Mouse (Mus musculus): ENCODE measurements at regions not wholly inside any gene's neighbourhood (a gene's known extent, or its start where the extent isn't known, plus 50 kb on each side); places are given as distances from the start of the nearest gene placed in this dataset.

DNA sequence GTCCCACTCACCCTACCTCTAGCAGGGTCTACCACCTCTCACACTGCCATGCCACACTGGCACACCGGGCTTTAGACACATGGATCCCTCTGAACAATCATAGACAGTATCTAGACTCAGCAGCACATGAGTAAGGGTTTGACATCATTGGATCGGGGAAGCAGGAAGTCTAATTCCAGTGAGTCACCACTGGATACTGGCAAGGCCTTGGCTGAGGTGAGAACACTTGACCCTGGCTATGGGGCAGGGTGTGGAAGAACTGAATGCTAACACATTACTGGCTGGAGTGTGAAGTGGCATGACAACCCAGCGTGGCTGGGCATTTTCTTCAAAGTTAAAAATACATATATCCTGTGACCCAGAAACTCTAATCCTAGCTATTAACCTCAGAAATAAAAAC, 114.4 kb downstream of the H2afy start:
- in situ Hi-C loops (cut with MboI, MseI) = no loop called here

DNA sequence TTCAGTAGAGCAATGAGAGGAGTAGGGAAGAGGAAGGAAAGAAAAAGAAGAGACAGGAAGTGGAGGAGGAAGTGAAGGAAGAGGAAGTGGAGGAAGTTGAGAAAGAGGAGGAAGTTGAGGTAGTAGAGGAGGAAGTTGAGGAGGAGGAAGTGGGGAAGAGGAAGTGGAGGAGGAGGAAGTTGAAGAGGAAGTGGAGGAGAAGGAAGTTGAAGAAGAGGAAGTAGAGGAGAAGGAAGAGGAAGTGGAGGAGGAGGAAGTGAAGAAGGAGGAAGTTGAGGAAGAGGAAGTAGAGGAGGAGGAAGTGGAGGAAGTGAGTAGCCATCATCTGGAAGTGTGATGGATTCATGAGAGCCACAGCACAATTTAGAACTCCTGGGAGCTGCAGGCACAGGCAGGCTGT, 122.2 kb downstream of the H2afy start:
- in situ Hi-C loops (cut with MboI, MseI) = no loop called here

DNA sequence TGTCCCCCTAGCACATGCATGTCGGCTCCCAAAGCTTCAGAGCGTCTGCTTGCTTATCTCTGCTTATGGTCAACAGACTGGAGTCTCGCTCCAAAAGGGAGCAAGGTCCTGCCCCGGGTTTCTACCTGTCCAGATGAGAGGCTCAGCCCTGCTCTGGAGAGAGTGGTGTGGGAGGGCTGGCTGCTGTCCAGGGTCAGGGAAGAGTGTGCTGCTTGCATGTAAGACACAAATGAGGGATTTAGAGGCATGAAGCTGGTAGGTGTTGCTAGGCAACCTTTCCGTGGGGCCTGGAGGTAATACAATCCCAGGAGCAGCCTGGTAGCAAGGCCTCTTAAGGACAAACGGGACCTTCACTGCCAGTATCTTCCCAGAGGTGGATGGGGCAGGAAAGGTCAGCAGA, 125.7 kb downstream of the H2afy start:
- in situ Hi-C loops (cut with MboI, MseI) = no loop called here

DNA sequence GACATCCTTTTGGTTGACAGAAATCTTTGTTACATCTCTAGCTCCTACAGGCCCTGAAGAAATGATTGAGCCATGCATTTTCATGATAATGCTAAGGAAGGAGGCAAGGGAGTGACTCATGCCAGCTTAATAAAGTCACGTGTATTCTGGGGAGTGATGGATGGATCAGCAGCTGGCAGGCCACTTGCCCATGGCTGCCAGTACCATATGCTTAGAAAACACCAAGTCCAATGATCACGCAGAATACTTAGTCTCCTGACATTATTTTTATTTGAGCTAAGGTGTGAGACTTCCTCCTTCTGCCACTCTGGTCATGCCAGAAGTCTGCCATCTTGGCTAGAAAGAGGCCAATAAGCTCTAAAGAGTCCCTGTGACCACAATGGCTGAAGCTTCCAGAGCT, 129.3 kb downstream of the H2afy start:
- in situ Hi-C loops (cut with MboI, MseI) = no loop called here

DNA sequence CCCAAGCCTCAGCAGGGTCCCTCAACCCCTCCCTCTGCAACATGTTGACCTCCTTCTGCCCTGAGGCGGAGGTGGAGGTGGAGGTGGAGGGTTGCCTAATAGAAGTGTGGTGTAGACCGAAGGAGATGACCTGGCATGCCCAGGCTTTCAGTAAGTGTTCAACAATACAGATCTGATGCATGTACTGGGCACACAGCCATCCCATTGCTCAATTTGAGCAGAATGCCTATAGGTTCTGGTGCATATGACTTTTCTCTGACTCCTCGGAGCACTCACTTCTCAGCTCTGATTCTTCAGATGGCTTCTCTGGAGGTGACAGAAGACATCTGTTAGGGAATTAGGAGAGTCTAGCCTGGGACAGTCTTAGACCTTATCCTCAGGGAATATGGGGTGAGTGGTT, 130.4 kb downstream of the H2afy start:
- in situ Hi-C loops (cut with MboI, MseI) = no loop called here

DNA sequence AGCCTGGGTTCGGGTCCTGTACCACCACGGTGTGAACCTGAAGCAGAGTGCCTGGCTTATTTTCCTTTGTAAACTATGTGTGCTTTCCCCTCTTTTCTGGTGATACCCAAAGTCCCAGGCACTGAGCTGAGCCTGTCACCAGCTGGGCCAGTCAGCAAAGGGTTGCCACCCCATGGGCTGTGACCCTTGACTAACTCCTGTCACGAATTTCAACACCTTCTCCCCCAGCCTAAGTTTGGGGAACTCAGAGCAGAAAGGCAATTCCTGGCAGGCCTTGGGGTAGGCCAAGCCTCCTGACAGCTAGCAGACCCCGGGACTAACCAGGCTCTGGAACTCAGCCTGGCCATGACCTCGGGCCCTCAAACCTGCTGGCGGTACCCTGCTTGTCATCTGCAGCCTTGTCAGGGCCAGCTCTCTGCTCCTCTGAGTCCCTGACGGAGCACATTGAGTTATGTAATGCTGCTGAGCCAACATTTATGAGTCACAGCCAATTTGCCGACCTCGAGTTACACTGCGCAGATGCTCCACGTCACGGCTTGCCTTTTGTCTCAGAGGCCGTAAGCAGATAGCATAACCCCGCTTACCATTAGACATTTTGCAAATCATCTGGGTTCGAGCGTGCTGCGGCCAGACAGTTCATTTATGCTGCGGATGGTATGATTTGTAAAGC, 132.3 kb downstream of the H2afy start:
- in situ Hi-C loops (cut with MboI, MseI) = no loop called here

DNA sequence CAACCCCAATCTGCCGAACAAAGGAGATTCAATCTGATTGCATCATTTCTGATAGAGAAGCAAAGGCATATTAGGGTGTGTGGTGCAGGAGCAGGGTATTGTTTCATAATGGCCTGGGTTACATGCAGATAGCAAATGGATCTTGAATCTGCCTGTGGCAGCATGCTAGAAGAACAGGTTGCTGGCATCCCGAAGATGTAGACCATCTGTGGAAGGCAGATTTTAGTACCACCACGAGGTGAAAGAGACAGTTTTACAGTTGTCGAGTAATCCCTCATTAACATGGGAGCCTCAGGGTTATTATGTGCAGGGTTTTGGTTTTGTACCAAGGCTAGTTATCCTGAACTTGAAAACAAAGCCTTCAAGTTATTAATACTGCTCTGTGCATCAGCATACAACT, 140.9 kb downstream of the H2afy start:
- in situ Hi-C loops (cut with MboI, MseI) = no loop called here

DNA sequence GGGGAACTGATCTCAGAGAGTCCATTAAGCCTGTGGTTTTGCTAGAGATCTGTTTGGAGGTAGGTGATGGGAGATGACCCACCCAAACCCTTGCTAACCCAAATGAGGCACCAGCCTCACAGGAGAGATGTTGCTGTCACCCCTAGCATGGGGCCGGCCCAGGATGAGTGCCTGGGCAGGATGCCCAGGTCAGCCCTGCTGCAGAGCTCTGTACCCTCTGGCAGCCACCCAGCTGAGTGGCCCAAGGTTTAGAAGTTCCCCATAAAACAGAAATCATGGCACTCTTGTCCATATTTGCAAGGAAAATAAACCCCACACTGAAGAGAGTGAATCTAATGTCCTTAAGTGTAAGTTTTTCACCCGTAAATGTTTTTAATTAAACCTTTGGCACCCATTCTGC, 141.7 kb downstream of the H2afy start:
- in situ Hi-C loops (cut with MboI, MseI) = no loop called here

DNA sequence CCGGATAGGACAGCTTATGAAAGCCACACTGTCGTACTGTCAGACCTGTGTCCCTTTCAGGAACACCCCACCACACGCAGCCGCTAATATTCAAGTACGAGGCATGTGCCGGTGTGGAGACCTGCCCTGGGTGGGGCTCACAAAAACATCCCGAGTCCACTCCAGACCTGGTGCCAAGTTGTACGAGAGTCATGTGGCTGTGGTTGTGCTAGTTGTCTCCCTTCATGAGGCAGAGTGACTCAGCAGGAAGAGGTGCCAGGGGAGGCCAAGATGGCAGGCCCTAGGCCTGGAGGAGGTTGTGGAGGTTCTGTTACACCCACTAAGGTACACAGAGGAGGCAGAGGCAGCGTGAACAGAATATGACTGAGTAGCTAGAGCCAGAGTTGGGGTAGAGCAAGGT, 143.5 kb downstream of the H2afy start:
- in situ Hi-C loops (cut with MboI, MseI) = no loop called here

DNA sequence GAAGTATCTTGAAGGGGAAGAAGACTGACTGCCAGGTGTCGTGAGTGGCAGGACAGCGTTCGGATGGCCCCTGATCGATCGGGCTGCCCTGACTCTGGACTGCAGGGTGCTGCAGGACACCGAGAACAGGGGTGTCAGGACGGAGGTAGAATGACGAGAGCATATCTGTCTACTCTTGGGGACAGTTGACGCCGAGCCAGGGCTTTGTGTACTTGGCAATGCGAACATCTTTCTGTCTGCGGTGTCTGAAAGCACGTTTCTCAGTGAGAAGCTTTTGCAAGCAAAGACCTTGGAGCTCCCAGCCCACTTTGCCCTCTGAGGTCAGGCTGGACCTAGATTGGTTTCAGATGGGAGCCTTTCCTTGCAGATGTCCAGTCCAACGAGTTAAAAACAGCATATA, 144.9 kb downstream of the H2afy start:
- in situ Hi-C loops (cut with MboI, MseI) = no loop called here

DNA sequence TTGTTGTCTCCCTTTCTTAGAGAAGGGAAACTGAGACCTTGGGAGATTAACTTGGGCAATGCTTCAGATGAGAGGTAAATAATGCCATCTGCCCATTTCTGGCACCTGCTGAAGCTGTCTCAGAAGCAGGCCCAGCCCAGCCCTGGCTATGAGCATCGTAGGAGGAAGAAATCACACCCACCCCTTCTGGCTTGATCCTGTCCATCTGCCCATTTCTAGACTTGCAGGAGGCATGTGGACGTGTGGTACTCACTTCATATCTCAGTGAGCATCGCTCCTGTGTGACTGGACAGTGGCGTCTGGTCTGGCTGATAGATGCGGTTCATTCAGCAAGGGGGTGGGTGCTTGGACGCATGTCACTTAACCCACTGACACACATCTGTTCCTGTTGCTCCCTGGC, 146.0 kb downstream of the H2afy start:
- in situ Hi-C loops (cut with MboI, MseI) = no loop called here

DNA sequence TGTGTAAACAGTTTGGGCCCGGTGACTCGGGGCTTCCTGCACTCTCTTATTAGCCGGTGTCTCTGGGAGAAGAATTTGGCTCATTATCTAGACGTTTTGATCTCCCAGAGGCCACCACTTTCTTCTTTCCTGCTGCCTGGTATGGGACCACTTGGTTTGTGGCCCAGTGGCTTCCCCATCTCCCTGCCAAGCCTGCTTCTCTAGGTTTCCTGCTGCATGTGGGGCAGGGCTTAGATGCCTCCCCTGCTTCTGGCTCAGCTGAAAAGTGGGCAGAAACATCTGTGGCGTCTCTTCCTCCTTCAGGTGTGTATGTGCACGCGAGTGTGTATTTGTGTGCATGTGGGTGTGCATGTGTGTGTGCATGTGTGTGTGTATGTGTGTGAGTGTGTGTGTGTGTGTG, 146.8 kb downstream of the H2afy start:
- in situ Hi-C loops (cut with MboI, MseI) = no loop called here

DNA sequence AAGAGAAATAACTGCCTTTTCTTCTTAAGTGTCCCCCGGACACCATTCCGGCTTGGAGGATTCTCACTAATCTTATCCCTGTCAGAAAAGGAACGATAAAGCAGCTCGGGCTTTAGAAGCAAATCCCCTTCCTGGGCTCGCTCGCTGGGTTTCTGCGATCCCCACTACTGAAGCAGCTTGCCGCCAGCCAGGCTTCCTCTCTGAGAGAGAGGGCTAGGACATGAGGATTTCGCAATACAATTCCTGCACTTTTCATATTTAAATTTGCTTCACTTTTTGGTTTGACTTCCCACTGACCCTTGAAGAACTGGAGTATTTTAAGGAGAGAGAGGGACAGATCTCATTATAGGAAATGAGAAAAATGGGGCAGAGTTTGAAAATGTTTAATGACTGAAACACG, 149.4 kb upstream of the Pitx1 start:
- in situ Hi-C loops (cut with MboI, MseI) = no loop called here

DNA sequence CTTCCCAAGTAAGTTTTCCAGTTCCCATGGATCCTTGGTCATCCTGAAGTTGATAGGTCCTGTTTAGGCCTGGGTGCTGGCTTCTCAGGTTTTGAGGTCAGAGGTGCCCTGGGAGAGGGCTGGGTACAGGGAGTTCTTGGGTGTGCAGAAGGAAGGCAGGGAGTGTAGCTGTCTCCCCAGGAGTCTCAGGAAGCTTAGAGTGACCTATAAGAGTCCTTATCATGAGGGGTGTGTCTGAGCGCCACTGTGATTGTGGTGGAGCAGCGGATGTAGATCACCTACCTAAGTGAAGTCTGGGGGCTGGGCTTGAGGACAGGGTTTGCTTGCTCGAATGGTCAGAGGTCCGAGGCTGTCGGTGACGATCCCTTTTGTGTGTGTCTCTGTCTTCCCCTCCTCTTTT, 148.8 kb upstream of the Pitx1 start:
- in situ Hi-C loops (cut with MboI, MseI) = no loop called here

DNA sequence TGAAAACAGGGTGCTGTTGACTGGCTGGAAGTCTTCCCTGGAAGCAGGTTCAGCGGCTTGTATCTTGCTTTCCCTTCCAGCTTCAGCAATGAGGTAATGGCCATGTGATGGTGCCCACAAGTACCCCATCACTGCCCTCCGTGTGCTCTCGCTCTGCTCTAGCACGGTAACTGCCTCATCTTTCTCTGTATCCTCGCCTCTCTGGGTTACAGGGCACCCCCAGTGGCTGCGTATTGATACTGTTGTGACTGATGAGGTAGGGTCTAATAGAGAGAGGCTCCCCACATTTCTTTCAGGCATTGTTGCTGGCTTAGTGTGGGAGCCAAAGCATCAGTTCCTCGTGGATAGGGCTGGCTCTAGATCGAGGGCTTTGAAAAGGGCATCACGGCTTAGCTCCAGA, 147.9 kb upstream of the Pitx1 start:
- in situ Hi-C loops (cut with MboI, MseI) = no loop called here

DNA sequence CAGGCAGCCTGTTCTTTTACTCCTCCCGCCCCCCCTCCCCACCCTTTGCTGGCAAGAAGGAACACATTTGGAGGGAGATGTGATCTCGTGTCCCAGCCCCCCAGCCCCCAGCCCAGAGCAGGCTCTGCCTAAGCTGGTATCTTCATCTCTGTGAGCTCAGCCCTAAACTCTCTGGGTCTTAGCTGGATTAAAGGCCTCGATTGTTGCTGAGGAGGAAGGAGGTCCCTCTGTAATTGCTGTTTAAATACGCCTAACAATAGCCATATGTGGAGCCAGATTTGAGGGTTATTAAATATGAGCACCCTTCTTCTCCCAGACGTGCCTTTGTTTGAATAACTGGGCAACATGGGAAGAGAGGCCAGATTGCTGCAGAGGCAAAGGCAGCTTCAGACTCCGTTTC, 145.0 kb upstream of the Pitx1 start:
- in situ Hi-C loops (cut with MboI, MseI) = no loop called here

DNA sequence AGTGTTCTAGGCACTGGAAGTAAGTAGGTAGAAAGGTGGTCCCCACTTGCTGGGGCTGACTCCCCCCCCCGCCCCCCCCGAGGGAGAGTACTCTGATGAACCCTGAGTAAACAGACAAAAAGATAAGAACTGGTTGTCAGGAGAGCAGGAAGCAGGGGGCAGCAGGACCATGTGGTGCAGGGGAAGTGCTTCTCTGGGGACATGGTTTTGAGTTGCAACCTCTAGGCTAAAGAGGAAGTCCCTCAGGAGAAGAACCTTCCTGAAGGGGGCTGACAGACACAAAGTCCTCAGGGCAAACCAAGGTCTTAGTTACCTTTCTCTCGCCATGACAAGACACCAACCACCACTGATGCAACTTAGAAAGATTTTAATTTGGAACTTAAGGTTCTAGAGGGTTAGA, 141.9 kb upstream of the Pitx1 start:
- in situ Hi-C loops (cut with MboI, MseI) = no loop called here

DNA sequence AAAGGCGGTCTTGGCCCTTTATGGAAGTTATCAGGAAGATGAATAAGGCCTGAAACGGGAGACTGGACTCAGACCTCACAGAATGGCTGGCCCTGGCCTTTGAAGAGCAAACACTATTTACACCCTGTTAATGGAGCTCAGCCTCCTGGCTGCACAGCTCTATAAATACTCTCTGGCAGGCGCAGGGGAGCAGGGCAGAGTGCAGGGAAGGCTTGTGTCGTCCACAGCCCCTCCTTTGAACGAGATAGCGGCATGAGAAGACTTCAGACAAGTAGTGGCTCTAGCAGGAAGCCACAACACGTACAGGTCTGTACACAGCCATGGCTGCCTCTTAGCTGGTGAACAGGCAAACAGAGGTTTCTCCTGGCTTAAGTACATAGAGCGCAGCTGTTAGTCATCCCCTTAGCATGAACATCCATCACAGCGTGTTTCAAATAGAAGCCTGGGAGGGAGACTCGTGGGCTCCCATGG, 141.0 kb upstream of the Pitx1 start:
- in situ Hi-C loops (cut with MboI, MseI) = no loop called here

DNA sequence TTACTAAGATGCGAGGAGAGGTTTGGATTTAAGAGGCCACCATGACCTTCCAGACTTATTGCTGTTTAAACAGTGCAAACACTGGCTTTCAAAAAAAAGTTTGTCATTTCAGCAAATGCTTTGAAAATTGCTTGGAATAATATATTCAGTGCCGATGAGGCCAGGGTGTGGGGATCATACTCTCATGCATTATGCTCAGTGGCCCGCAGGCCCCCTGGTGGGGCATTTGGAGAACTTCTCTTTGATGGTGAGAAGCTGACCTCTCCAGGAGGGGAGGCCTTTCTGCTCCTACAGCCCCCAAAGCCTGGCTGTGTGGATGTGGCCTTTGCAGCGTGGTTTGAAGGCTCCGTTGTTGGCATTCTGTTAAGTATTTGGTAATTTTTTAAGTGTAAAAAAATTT, 138.1 kb upstream of the Pitx1 start:
- in situ Hi-C loops (cut with MboI, MseI) = no loop called here

DNA sequence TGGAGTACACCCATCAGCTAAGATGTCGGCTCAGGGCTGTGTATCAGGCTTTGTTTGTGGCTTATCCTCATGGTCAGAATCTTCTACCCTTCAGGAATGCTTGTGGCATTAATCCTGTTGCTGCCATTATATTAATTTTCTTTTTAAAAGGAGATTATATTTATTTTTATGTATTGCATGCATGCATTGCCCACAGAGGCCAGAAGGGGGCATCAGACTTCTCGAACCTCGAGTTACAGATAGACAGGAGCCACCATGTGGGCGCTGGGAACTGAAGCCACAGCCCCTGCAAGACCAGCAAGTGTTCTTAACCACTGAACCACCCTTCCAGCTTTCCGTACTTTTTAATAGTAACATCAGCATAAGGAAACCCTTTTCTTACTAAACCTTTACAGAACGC, 134.7 kb upstream of the Pitx1 start:
- in situ Hi-C loops (cut with MboI, MseI) = no loop called here

DNA sequence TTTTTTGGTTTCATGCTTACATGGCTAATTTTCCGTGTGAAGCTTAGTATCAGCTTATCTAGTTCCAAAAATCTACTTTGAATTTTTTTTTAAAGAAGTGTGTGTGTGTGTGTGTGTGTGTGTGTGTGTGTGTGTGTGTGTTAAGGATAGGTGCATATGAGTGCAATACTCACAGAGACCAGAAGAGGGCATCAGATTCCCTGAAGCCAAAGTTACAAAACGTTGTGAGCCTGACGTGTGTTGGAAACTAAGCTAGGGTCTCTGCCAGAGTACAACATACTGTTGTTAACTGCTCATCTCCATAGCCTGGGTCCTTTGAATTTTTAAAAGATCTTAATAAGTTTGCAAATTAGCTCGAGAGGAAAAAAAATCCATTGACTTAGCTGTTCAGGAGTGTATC, 133.5 kb upstream of the Pitx1 start:
- in situ Hi-C loops (cut with MboI, MseI) = no loop called here

DNA sequence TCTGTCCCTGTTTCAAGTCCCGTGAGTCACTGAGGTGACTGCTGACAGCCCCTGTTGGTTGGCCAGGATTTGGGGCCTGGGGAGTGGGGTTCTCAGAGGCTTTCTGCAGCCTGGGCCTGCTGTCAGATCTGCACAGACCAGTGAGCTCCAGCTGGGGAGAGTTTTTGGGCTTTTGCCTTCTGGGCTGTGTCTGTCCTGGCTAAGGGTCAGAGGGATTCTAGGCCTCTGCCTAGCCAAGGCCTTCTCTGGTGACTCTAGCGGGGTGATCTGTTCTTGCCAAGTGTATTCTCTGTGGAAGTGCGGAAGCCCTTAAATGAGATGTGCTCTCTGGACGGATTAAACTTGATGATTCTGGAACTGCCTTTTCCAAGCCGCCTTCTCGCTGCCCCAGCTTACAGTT, 131.2 kb upstream of the Pitx1 start:
- in situ Hi-C loops (cut with MboI, MseI) = no loop called here

DNA sequence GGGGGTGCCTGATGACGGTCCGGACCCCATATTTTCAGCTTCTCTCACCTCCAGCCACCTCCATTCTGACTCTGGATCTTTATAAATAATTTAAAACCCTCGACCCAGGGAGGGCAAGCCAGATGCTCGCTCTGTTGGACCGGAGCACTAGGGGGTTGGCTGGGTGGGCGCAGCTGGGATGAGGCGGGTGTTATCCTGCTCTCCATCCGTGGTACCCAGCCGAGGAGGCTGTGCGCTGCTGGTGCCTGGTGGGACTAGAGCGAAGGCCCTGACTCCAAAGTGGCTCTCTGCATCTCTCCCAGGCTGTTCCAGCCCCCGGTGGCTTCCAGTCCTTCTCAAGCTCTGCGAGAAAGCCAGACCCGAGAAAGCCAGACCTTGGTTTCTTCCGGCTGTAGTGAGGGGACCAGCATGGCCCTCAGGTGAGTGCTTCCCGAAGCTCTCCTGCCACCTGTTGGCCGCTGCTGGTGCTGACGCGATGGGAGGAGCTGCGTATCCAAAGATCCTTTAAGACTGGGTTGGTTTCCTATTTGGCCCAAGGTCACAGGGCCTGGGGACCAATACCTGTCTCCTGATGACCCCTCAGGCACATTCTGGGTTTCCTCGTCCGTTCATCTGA, 127.1 kb upstream of the Pitx1 start:
- in situ Hi-C loops (cut with MboI, MseI) = no loop called here
